Mouse (Mus musculus) mouse embryonic stem cell (cell line): ENCODE measurements around the gene Chn2.

Experiments
- in situ Hi-C, 2 experiments: fragments of 300-500 bp; cut with MboI; formaldehyde crosslinking; loops; 1 replicate in 1 of 2; 3 replicates in 1 of 2; pipeline ENCODE4 v1.14.3; 2019 to 2020; ENCODE audit warnings: low sequenced_read_pairs in 2 of 2, low pct_unique_long_range_greater_than_20kb in 1 of 2, mixed read lengths in 1 of 2; ENCODE audit not compliant: unreplicated experiment in 1 of 2

The Chn2 gene

DNA sequence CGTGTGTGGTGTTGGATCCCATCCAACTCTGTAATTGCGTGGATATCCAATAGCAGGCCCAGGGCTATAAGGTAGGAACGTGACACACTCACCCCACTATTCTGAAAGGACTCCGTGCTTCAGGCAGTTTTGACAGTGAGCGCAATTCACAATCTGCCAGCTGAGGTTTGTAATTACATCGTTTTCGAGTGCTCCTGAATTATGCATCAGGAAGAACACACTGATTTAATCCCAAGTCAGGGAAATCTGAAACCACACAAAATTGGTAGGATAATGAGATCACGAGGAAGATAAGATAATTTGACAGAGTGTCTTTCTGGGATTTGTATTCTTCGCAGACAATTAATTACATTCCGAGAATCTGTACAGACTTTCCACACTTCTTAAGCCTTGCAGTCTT, 292.4 kb downstream of the Chn2 start:
- in situ Hi-C loops: no loop called here

DNA sequence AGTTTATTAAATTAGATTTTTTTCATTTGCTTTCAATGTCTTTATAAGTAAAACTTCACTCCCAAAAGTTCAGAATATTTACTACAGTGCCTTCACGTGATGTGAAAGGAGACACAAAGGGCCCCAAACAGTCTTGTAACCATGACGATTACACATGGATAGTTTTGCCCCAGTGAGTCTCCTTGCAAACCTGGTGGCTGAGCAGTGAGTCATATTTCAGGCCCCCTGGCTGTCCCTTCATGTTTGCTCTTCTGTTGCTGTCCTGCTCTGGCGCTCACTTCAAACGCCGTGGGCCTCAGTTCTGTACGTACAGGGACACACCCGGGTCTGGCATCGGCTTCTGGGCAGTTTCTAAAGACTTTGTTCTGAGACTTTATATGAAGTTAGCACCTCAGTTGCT, 292.8 kb downstream of the Chn2 start:
- in situ Hi-C loops: no loop called here

DNA sequence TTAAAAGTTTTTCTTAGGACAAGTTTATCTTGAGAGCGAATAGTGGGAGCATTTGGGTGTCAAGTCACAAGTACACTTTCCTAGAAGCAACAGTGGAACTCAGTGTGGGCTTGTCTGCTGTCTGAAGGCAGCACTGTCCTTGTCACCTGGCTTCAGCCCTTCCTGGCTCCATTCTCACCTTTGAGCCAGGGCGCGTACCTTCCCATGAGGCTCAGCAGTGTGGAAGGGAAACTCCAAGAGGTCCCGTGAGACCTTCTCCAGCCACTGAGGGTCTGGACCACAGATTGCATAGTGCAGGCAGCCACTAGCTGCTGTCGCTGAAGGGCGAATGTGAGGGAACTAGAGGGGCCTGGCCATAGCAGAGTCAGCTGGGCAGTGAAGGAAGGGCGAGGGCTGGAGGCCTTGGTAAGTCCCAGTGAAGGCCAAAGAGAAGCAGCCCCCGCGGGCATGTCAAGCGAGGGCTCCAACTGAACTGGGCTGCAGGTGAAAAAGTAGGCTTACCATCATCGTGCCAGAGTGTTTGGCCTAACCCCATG, 293.8 kb downstream of the Chn2 start:
- in situ Hi-C loops: no loop called here

DNA sequence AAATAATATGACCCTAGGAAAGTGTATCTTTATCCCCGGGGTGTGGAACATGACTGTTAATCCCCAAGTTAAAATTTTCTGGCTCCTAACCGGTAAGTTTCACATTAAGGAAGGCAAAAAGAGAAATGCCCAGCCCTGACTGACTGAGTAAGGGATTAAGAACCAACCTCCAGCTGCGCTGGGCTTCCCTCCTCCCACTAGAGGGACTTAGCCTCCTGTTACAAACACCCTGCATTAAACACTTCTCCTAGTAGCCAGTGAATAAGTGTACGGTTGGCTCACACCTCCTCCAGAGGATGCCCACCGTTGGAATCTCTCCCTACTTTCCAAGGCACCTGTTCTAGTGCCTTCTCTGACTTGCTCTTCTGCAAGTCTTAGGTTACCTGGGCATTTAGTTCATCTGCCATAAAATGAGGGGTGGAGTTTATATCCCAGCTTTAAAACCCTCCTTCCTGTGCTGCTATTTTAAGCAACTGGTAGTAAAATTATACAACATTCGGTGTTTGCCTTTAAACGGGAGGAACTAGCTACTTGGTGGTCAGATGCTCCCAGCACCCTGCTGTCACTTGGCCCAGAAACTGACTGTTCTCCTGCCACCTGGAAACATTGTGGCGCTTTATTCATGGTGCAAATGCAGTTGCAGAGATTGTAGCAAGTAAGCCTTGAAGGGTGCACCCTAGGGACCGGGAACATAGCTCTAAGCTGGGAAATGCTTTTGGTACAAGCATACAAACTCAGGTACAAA, 294.5 kb downstream of the Chn2 start:
- in situ Hi-C loops: no loop called here

DNA sequence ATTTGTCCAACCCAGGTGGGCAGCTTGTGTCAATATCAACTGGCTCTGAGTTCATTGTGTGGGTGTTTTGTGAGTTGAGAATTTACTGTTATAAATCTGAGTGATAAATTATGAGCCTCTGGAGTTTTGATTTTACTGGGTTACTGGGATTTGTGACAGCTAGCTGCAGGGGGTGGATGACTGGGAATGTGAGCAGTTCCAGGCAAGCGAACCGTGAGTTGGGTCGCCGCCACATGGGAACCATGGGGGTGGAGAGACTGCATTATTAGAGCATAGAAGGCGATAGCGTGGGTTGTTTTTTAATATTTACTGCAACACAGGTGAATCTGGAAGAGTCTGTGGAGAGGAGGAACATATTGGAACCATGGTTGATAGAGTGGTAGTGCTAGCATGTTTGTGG, 298.0 kb downstream of the Chn2 start:
- in situ Hi-C loops: no loop called here

DNA sequence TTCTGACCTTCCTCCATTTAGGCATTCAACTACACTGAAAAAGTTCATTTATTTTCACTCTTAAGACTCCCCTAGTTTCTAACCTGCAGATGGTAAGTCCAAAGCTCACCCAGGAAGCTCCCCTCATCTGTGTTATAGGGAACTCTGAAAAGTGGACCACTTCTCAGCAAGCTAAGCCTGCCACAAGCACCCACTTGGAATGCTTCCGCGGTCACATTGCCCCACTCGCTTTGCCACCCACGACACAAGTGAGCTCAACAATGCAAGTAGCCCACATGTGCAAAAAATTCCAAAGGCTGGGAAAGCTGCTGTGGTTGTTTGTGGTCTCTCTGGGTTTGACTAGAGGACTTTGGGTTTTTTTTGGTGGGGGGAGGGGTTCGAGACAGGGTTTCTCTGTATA, 301.8 kb downstream of the Chn2 start:
- in situ Hi-C loops: no loop called here

DNA sequence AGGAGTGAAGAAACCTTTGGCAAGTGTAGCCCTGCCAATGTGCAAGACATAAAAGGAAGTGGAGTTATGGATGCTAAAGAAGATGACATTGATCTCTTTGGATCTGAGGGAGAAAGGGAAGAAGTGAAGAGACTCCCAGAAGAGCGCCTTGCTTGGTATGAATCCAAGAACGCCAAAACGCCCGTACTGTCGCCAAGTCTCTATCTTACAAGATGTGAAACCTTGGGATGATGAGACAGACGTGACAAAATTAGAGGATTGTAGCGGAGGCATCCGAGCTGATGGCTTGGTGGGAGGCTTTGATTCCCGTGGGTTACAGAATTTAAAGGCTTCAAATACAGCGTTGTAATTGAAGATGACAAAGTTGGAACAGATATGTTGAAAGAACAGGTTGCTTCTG, 302.9 kb downstream of the Chn2 start:
- in situ Hi-C loops: no loop called here
